In the genomic region with DNA sequence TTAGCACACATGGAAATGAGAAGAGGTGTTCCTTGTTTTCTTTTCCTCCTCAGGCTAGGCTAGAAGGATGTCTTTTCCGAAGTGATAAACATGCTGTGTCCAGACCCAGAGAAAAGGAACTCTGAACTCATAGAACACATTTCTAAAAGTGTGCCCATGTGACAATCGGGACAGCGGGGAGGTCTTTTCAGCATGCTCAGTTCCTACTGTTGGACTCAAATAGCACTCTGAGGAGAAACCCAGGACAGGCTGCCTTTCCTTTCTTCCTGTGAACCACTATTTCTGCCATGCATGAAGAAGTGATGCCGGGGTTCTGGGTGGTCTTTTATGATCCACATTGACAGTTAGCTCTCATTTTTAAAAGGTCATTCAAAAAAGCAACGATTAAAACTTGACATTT, we compare ENCODE assay signal across 15 mouse cellular contexts. TPM values are rescaled to one million over a fixed set of nuclear protein-coding genes. Genes with fewer than 3 reads are reported as not detected.
DNase-seq lines count a peak whose midpoint lies in the region; ATAC-seq and TF ChIP-seq lines count a peak whose summit lies in the region.
"Had no signal": no experiment of that assay in that cellular context is flagged by ENCODE, and none has a peak within 500 bp of the region (broad histone marks: within the 10 kb centered on the region; RNA-seq: fewer than 3 reads in every experiment).

No protein-coding gene starts in this region.

- 56% methylated on average over 5 of the region's 5 CpGs for WGBS in forebrain, postnatal 0 days
- WGBS in forebrain, embryonic 15.5 days = 55% methylated on average over 5 of the region's 5 CpGs
- WGBS in hindbrain, embryonic 14.5 days = 56% methylated on average over 5 of the region's 5 CpGs
- 50% methylated on average over 5 of the region's 5 CpGs for WGBS in hindbrain, embryonic 16.5 days
- WGBS in kidney, embryonic 16.5 days = 70% methylated on average over 5 of the region's 5 CpGs

- 0 out of 2 replicates have a peak overlapping the region, but pooled peaks have one; percentile 1 for H3K27ac ChIP-seq in forebrain, postnatal 0 days (ENCODE audit: low read depth, low read length)
- no peak overlapping the region; the same call in 1 of the 2 replicates for H3K27ac ChIP-seq in forebrain, embryonic 15.5 days (replicated peaks)
- 0 out of 2 replicates have a peak overlapping the region, but pooled peaks have one; percentile 12 for H3K27ac ChIP-seq in hindbrain, embryonic 14.5 days
- H3K27ac ChIP-seq in hindbrain, embryonic 16.5 days (ENCODE audit: low read depth, low read length) = no peak overlapping the region
- H3K27ac ChIP-seq in kidney, embryonic 16.5 days (ENCODE audit: low read length) = no peak overlapping the region

- H3K4me1 ChIP-seq in forebrain, postnatal 0 days (ENCODE audit: insufficient read depth) = peaks cover 11% of the 10 kb centered on the region
- H3K4me1 ChIP-seq in forebrain, embryonic 15.5 days = peaks cover 20% of the 10 kb centered on the region
- H3K4me1 ChIP-seq in hindbrain, embryonic 14.5 days (replicated peaks; ENCODE audit: control insufficient read depth, insufficient read depth, low read length) = peaks cover 16% of the 10 kb centered on the region
- H3K4me1 ChIP-seq in hindbrain, embryonic 16.5 days (ENCODE audit: control insufficient read depth, insufficient read depth, low read depth, low read length) = peaks cover 14% of the 10 kb centered on the region
- peaks cover 11% of the 10 kb centered on the region for H3K4me1 ChIP-seq in kidney, embryonic 16.5 days (ENCODE audit: insufficient read depth, low read length)

- no peak for ATAC-seq in forebrain, postnatal 0 days
- ATAC-seq in forebrain, embryonic 15.5 days (replicated peaks) = no peak
- no peak for ATAC-seq in hindbrain, embryonic 14.5 days (ENCODE audit: low FRiP score)
- no peak for ATAC-seq in hindbrain, embryonic 16.5 days
- no peak for ATAC-seq in kidney, embryonic 16.5 days (ENCODE audit: low FRiP score, low TSS enrichment)
- ATAC-seq: intestine, postnatal 0 days; Patski had no signal

- no peak for TF ChIP-seq CTCF in forebrain, postnatal 0 days (IDR thresholded peaks at IDR 0.05; ENCODE audit: low read depth)
- no peak for TF ChIP-seq CTCF in brain, embryonic 14.5 days (IDR thresholded peaks at IDR 0.05; ENCODE audit: borderline replicate concordance, extremely low read depth, insufficient read depth, insufficient read length)

- H3K4me2 ChIP-seq in forebrain, postnatal 0 days (ENCODE audit: low read depth) = no peak overlapping the region
- H3K4me2 ChIP-seq in forebrain, embryonic 15.5 days (replicated peaks) = no peak overlapping the region
- no peak overlapping the region for H3K4me2 ChIP-seq in hindbrain, embryonic 14.5 days (replicated peaks)
- no peak overlapping the region for H3K4me2 ChIP-seq in hindbrain, embryonic 16.5 days (ENCODE audit: low read length)
- no peak overlapping the region for H3K4me2 ChIP-seq in kidney, embryonic 16.5 days (replicated peaks; ENCODE audit: low read depth, low read length)

- no peak for TF ChIP-seq POLR2A in brain, embryonic 14.5 days (IDR thresholded peaks at IDR 0.05; ENCODE audit: borderline replicate concordance, extremely low read depth, insufficient read depth, insufficient read length, poor library complexity, severe bottlenecking)

- no peaks in the 10 kb centered on the region for H3K36me3 ChIP-seq in forebrain, postnatal 0 days (ENCODE audit: insufficient read depth)
- no peaks in the 10 kb centered on the region for H3K36me3 ChIP-seq in forebrain, embryonic 15.5 days
- H3K36me3 ChIP-seq in hindbrain, embryonic 14.5 days (replicated peaks; ENCODE audit: control insufficient read depth, insufficient read depth) = no peaks in the 10 kb centered on the region
- no peaks in the 10 kb centered on the region for H3K36me3 ChIP-seq in hindbrain, embryonic 16.5 days (ENCODE audit: control insufficient read depth, insufficient read depth, low read length)
- no peaks in the 10 kb centered on the region for H3K36me3 ChIP-seq in kidney, embryonic 16.5 days (ENCODE audit: insufficient read depth, low read length)
- H3K36me3 ChIP-seq: forebrain, embryonic 10.5 days; G1E had no signal

- H3K4me3 ChIP-seq in forebrain, postnatal 0 days (ENCODE audit: low read depth, low read length) = no peak overlapping the region
- H3K4me3 ChIP-seq in forebrain, embryonic 15.5 days = no peak overlapping the region
- H3K4me3 ChIP-seq in hindbrain, embryonic 14.5 days (replicated peaks; ENCODE audit: low read length) = no peak overlapping the region
- H3K4me3 ChIP-seq in hindbrain, embryonic 16.5 days (ENCODE audit: low read length) = no peak overlapping the region
- H3K4me3 ChIP-seq in kidney, embryonic 16.5 days (ENCODE audit: low read length) = no peak overlapping the region

- no peaks in the 10 kb centered on the region for H3K9me3 ChIP-seq in forebrain, postnatal 0 days (ENCODE audit: low read length)
- H3K9me3 ChIP-seq in forebrain, embryonic 15.5 days = no peaks in the 10 kb centered on the region
- no peaks in the 10 kb centered on the region for H3K9me3 ChIP-seq in hindbrain, embryonic 14.5 days (ENCODE audit: control insufficient read depth, low read length)
- H3K9me3 ChIP-seq in hindbrain, embryonic 16.5 days (ENCODE audit: control insufficient read depth, low read length) = no peaks in the 10 kb centered on the region
- no peaks in the 10 kb centered on the region for H3K9me3 ChIP-seq in kidney, embryonic 16.5 days (ENCODE audit: low read length)
- H3K9me3 ChIP-seq: forebrain, embryonic 10.5 days; forebrain, embryonic 13.5 days had no signal

- no peak for DNase-seq in forebrain, postnatal 0 days
- DNase-seq in hindbrain, embryonic 14.5 days (ENCODE audit: low spot score) = no peak
- DNase-seq in brain, embryonic 14.5 days (ENCODE audit: low read depth) = peak; percentile 15
- DNase-seq: cerebellum, adult 11 months; cerebellum, adult 9-11 months; gastrocnemius, postnatal 25 days had no signal

- H3K9ac ChIP-seq in forebrain, postnatal 0 days = no peak overlapping the region
- H3K9ac ChIP-seq in forebrain, embryonic 15.5 days (replicated peaks) = no peak overlapping the region
- H3K9ac ChIP-seq in hindbrain, embryonic 14.5 days = no peak overlapping the region
- no peak overlapping the region for H3K9ac ChIP-seq in hindbrain, embryonic 16.5 days (ENCODE audit: low read depth, low read length)
- no peak overlapping the region for H3K9ac ChIP-seq in kidney, embryonic 16.5 days (replicated peaks; ENCODE audit: low read length)

- H3K27me3 ChIP-seq in forebrain, postnatal 0 days (ENCODE audit: insufficient read depth, low read length) = no peaks in the 10 kb centered on the region
- no peaks in the 10 kb centered on the region for H3K27me3 ChIP-seq in forebrain, embryonic 15.5 days
- H3K27me3 ChIP-seq in hindbrain, embryonic 14.5 days (ENCODE audit: control insufficient read depth, insufficient read depth, low read length) = no peaks in the 10 kb centered on the region
- H3K27me3 ChIP-seq in hindbrain, embryonic 16.5 days (replicated peaks; ENCODE audit: control insufficient read depth, insufficient read depth, low read length) = no peaks in the 10 kb centered on the region
- H3K27me3 ChIP-seq in kidney, embryonic 16.5 days (ENCODE audit: insufficient read depth, low read length) = no peaks in the 10 kb centered on the region
- H3K27me3 ChIP-seq: CH12.LX; forebrain, embryonic 13.5 days had no signal

RNA-seq across cellular contexts. Expression of a gene that starts 40.1 kb away (rescaled TPM):
- total RNA-seq in forebrain, postnatal 0 days (2014; rRNA removed) = 59.3 and 65.6 TPM in 2 replicates
- 9.6 and 9.8 TPM in 2 replicates for polyA plus RNA-seq in forebrain, postnatal 0 days (2015; fragmentation: Nextera tagmentation; extraction: Ambion mirVana)
- 10.2 and 11.6 TPM in 2 replicates for polyA plus RNA-seq in forebrain, embryonic 15.5 days (2015; fragmentation: Nextera tagmentation; extraction: Ambion mirVana)
- 14.6 and 17.5 TPM in 2 replicates for polyA plus RNA-seq in hindbrain, embryonic 14.5 days (2014; fragmentation: Nextera tagmentation; extraction: Ambion mirVana)
- 8.2 and 10.0 TPM in 2 replicates for polyA plus RNA-seq in hindbrain, embryonic 16.5 days (2015; fragmentation: Nextera tagmentation; extraction: Ambion mirVana)
- 15.0 and 20.2 TPM in 2 replicates for polyA plus RNA-seq in brain, embryonic 14.5 days (2012; rRNA removed)
- polyA plus RNA-seq in kidney, embryonic 16.5 days (2015; fragmentation: Nextera tagmentation; extraction: Ambion mirVana) = 2.7 and 2.9 TPM in 2 replicates
- polyA plus RNA-seq: G1E, Patski had no signal

Comparison
In these comparisons a context has a peak if more than half of its experiments do, and no peak if none do; other contexts are left out.
1. H3K27ac ChIP-seq: peak in forebrain, postnatal 0 days (single experiment) and hindbrain, embryonic 14.5 days (single experiment); none in forebrain, embryonic 15.5 days (single experiment), hindbrain, embryonic 16.5 days (single experiment) and kidney, embryonic 16.5 days (single experiment).